Mouse (Mus musculus) cerebellum, postnatal 10 days (tissue): ENCODE measurements around the gene Prss53.
"Not testable (repeated sequence)": the region's sequence is repeated elsewhere in the genome, so short reads cannot be mapped to it uniquely, and the experiment has no call there.

Experiments used
- DNase-seq, 2 experiments: peaks; one replicate each; pipeline ENCODE4 v3.0.0; 2021; ENCODE audit warnings: mixed read lengths in 2 of 2

The Prss53 gene

DNA sequence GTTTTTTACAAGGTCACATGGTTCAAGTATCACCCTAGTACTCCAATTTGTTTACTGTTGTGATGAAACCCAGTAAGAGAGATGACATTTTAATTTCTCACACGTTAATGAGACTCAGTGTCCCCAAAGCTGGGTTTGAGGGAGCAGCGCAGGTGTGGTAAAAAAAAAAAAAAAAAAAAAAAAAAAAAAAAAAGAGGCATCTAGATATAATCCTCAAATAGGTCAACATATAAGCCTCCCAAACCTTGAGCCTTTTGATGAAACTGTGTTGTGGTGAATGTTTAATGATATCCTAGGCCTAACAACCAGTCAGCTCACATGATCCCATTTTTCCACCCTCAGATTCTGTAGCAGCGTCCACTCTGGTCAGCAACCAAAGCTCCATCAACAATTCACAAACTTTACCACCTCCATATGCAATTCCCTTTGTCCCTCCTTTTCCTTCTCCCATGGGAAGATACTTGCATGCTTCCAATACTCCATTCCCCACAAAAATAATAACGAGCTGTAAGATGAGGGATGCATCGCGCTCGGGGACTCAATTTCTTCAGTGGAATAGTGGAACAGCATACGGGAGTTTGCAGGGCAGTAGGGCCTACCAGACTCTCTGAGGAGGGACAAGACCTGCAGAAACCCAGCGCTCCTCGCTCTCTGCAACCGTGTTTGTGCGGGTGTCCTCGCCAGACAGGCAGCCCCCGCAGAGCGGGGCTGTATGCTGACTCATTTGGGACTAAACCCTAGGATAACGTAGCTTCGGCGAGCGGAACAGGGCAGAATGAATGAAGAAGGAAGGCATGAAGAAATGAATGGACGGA lies 15.8 kb downstream of the Prss53 start:
- no peak for DNase-seq

DNA sequence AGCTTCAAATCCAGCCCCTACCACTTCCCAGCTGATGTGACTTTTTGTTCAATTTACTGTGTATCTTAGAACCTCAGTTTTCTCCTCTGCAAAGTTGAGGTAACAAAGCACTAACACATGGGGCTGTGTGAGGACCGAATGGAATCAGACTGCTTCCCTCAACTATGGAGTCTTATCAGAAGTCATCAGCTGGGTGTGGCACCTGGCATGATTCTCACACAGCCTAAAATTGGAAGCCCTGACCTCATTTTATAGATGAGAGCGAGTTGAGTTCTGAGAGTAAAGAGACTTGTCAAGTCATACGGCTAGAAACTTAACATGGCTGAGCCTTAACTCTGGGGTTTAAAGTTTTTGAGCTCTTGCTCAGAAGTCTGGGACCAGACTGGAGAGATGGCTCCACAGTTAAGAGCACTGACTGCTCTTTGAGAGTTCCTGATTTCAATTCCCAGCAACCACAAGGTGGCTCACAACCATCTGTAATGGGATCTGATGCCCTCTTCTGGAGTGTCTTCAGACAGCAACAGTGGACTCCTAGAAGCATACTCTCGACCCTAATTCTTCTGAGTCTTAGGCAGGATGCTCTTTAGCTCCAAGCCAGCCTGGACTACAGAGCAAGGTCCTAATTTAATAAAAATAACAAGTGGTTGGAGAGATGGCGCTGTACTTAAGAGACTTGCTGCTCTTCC lies 20.5 kb downstream of the Prss53 start:
- no peak for DNase-seq

DNA sequence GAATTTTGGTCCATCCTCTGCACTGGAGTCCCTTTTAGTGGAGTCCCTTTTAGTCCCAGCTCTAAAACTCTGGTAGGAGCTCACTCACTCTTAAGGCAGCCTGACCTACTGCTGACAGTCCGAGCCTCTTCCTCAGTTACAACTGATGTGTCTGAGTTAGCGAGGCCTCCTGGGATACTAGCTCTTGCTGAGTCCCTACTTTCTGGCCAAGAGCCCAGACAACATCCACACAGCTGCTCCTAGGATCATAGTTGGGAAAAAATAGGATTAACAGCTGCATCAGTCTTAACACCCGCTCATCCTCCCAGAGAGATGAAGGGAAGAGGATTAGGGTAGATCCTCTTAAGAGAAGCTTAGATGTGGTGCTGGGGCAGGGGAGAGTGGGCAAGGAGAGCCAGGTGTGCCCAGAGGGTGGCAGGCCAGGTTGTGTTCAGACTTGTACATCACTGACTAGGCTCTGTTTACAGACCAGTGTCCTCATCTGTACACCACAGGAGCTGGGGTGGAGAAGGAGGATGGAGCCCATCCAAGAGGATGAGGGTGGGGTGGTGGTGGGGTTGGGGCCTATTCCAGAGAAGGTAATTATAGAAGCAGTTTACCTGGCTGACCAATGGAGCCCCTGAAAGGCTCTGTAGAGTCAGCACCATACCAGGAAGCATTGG lies 21.5 kb downstream of the Prss53 start:
- DNase-seq, result no peak

DNA sequence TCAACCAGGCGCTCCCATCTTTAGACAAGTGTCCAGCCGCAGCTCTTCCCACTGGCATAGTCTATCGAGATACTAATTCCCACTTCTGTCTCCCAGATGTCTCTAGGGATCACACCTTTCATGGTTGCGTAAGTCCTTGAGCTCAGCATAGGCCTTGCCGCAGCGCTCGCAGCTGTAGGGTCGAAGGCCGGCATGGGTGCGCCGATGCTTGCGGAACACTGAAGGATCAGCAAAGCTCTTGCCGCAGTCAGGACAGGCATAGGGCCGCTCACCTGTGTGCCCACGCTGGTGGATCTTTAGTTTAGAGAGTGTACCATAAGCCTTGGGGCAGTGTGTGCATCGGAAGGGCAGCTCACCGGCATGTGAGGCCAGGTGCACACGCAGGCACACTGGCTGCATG lies 23.1 kb downstream of the Prss53 start:
- no peak for DNase-seq

DNA sequence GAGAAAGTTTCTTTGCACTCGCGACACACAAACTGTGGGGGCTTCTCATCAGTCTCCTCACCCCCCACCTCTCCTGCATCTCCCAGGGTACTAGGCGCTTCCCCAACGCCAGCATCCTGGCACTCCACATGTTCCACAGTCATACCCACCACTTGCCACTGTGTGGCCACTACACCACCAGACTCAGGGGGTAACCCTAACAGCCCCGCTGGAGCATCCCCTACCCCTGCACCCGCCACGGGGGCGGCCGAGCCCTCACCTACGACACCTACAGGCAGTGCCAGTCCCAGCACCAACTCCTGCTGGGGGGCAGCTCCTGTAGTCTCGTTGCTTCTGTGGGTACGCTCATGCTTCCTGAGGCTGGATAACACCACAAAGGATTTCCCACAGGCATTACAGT lies 24.3 kb downstream of the Prss53 start:
- no peak for DNase-seq

GRCm38 (mm10) chr7:127858258-127858657 lies 32.5 kb downstream of the Prss53 start:
- no peak for DNase-seq

GRCm38 (mm10) chr7:127850906-127851305 lies 39.9 kb downstream of the Prss53 start:
- no peak for DNase-seq

GRCm38 (mm10) chr7:127849973-127850875 lies 40.5 kb downstream of the Prss53 start:
- DNase-seq, result no peak

GRCm38 (mm10) chr7:127842001-127842718 lies 48.6 kb downstream of the Prss53 start:
- DNase-seq, result peak; percentile 88 to 89

DNA sequence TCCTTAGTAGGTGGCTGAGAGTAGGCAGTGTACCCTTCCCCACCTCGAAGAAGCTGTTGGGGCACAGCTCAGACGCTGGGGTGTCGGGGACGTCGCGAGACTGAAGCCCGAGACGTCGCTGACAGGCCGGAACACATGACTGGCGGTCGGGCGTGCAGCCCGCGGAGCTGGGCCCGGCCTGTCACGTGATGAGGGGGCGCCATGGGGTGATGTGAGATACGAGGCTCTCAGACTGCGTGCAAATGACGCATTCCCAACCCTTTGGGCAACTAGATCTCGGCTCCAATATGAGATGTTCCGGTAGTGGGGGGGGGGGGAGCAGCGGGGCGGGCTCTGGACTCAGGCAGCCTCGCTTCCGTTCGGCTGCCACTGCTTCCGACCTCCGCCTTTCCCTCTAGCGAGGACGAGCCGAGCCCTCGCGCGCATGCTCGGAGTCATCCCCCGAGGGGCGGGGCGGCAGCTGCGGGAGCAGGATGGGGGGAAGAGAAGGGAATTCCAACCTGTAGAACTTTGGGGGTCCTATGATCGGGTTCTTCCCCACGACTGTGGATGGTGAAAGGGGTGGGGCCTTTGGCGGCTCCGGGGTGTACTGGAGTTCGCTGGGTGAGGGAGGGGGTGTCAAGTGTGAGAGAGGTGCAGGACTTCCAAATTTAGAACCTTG lies 49.3 kb downstream of the Prss53 start:
- peak; percentile 98 for DNase-seq

DNA sequence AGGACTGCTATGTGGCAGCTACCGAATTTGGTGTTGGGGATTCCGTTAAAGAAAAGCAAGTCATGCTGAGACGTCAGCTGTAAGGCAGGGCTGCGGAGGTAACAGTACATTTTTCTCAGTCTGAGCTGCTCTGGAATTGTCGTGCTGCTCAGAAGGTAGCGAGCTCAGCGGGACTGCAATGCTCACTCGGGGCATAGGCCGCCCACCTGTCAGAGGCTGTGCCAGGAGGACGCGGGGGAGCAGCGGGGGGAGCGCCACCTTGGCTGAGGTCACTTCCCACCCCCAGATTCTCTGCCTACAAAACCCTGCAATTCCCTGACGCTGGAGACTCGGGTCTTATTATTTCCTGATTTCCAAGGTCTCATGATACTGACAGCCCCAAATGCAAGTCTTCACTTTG lies 49.9 kb downstream of the Prss53 start:
- peak; percentile 83 for DNase-seq

GRCm38 (mm10) chr7:127840031-127840430 lies 50.7 kb downstream of the Prss53 start:
- not testable (repeated sequence) for DNase-seq

- DNase-seq, result peak in 1 of 2 experiments; percentile 53
These were observed 52.9 kb downstream of the Prss53 start for GRCm38 (mm10) chr7:127837878-127838277.

DNA sequence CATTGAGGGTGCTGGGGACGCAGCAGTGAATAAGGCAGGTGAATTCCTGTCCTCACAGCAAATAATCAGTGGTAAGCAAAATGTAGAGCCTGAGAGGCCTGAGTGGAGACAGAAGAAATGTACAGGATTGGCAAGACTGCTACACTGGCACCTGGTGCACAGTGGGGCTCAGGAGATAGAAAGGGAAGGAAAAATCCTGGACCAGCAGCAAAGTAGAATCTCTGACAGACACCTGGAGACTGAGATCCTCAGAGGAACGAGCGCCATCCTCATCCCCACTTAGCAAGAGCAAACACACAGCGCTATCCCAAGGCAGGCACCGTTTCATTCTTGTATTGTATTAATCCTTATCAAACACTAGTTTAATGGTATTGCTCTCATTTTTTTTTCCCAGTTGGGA lies 53.3 kb downstream of the Prss53 start:
- peak; percentile 49 to 55 for DNase-seq
